Mouse (Mus musculus): Measurements from ENCODE around the gene Kdm6b. TPM values are rescaled to one million over a fixed set of nuclear protein-coding genes. Genes with fewer than 3 reads are reported as not detected.
A peak's percentile ranks its signal among the peaks of the same experiment; 100 is the strongest.

Gene Kdm6b
- polyA plus RNA-seq, 1 experiment from 2014 or later = 26.2 TPM

GRCm38 (mm10) chr11:69423885-69424284 lies 10.4 kb upstream of the Kdm6b start:
- no peak for ATAC-seq (replicated peaks; ENCODE audit: insufficient number of reproducible peaks, low FRiP score, low TSS enrichment, low read depth)
- no peak overlapping the region for H3K4me2 ChIP-seq (ENCODE audit: low read depth, low read length)
- no peaks in the 10 kb centered on the region for H3K9me3 ChIP-seq (replicated peaks; ENCODE audit: control insufficient read depth, low read length)
- 72% methylated on average over 6 of the region's 6 CpGs for WGBS
- DNase-seq (ENCODE audit: low spot score) = no peak
- no peak overlapping the region for H3K4me3 ChIP-seq (ENCODE audit: low read depth, low read length)
- H3K4me1 ChIP-seq (ENCODE audit: control insufficient read depth, insufficient read depth, low read length) = peaks cover 2% of the 10 kb centered on the region; the same call in 1 of the 2 replicates
- H3K27ac ChIP-seq (replicated peaks; ENCODE audit: low read depth, low read length) = no peak overlapping the region
- no peaks in the 10 kb centered on the region for H3K36me3 ChIP-seq (replicated peaks; ENCODE audit: control insufficient read depth, insufficient read depth, low read depth, low read length)
- H3K27me3 ChIP-seq (ENCODE audit: control insufficient read depth, insufficient read depth, low read length) = peaks cover 11% of the 10 kb centered on the region
- H3K9ac ChIP-seq (replicated peaks; ENCODE audit: low read length) = no peak overlapping the region

DNA sequence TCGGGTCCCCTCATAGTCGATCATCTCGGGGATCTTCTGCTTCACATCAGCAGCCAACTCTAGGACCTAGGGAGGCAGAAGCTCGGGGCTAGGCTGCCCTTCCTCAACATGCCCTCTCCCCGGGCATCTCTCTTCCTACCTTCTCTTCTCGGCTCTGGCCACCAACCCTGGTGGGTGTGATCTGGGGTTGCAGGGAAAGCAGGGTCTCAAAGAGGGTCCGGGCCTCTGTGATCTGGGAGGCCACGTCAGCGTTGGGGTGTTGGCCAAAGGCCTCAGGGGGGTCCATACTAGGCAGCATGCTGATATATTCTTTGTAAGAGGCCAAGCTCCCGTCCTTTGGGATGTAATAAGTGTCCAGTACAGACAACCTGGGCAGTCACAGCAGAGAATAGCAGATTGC lies 9.4 kb upstream of the Kdm6b start:
- ATAC-seq (replicated peaks; ENCODE audit: insufficient number of reproducible peaks, low FRiP score, low TSS enrichment, low read depth) (no peak), DNase-seq (ENCODE audit: low spot score) (no peak)
- H3K4me1 ChIP-seq (ENCODE audit: control insufficient read depth, insufficient read depth, low read length) = peaks cover 2% of the 10 kb centered on the region; the same call in 1 of the 2 replicates
- no peaks in the 10 kb centered on the region for H3K9me3 ChIP-seq (replicated peaks; ENCODE audit: control insufficient read depth, low read length)
- no peak overlapping the region for H3K27ac ChIP-seq (replicated peaks; ENCODE audit: low read depth, low read length)
- peaks cover 11% of the 10 kb centered on the region for H3K27me3 ChIP-seq (ENCODE audit: control insufficient read depth, insufficient read depth, low read length)
- no peak overlapping the region for H3K4me3 ChIP-seq (ENCODE audit: low read depth, low read length)
- H3K36me3 ChIP-seq (replicated peaks; ENCODE audit: control insufficient read depth, insufficient read depth, low read depth, low read length) = no peaks in the 10 kb centered on the region
- H3K4me2 ChIP-seq (ENCODE audit: low read depth, low read length) = no peak overlapping the region
- H3K9ac ChIP-seq (replicated peaks; ENCODE audit: low read length) = no peak overlapping the region
- WGBS = 89% methylated on average over 10 of the region's 10 CpGs

DNA sequence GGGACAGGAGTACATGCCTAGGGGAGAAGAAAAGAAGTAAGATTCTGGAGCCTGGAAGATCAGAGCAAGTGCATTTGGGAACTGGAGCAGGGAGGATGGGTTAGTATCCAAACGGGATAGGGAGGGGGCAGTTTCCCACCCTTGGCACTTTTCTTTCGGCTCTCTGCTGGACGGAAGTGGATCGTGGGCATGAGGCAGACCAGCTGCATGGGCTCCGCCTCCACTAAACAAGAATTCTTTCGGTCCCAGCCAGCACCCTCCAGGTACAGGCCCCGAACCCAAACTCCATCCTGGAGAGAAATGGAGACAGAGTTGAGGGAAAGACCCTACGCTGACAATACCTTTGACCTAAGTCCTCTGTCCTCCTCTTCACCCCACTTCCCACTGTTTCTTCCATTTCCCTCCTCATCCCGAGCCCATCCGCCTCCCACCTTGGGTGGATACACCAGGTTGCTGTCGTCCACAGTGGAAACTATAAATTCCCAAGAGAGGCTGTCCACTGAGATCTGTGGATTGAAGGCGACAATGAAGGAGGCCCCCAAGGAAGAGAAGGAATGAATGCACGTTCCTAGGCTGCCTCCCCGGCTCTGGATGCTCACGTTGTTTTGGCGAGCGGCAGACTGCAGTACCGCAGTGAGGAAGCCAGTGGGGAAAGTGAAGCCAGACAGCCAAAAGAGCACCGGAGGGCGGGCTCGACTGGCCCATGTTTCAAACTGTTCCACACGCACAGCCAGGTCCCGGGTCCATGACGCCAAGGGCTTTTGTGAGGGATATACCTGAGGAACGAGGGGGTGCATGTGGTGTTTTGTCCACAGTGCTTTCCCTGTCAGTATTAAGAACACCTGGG lies 7.9 kb upstream of the Kdm6b start:
- no peak overlapping the region for H3K9ac ChIP-seq (replicated peaks; ENCODE audit: low read length)
- peaks cover 11% of the 10 kb centered on the region for H3K27me3 ChIP-seq (ENCODE audit: control insufficient read depth, insufficient read depth, low read length)
- H3K27ac ChIP-seq (replicated peaks; ENCODE audit: low read depth, low read length) = no peak overlapping the region
- 0 out of 2 replicates have a peak overlapping the region, but pooled peaks have one; percentile 2 for H3K4me3 ChIP-seq (ENCODE audit: low read depth, low read length)
- 7% methylated on average over 25 of the region's 25 CpGs for whole genome bisulfite sequencing
- H3K36me3 ChIP-seq (replicated peaks; ENCODE audit: control insufficient read depth, insufficient read depth, low read depth, low read length) = no peaks in the 10 kb centered on the region
- H3K9me3 ChIP-seq (replicated peaks; ENCODE audit: control insufficient read depth, low read length) = no peaks in the 10 kb centered on the region
- H3K4me1 ChIP-seq (ENCODE audit: control insufficient read depth, insufficient read depth, low read length) = peaks cover 2% of the 10 kb centered on the region; the same call in 1 of the 2 replicates
- H3K4me2 ChIP-seq (ENCODE audit: low read depth, low read length) = peak overlapping the region; percentile 10; the same call in 1 of the 2 replicates
- DNase-seq (ENCODE audit: low spot score) (peak; percentile 30), ATAC-seq (replicated peaks; ENCODE audit: insufficient number of reproducible peaks, low FRiP score, low TSS enrichment, low read depth) (no peak)

DNA sequence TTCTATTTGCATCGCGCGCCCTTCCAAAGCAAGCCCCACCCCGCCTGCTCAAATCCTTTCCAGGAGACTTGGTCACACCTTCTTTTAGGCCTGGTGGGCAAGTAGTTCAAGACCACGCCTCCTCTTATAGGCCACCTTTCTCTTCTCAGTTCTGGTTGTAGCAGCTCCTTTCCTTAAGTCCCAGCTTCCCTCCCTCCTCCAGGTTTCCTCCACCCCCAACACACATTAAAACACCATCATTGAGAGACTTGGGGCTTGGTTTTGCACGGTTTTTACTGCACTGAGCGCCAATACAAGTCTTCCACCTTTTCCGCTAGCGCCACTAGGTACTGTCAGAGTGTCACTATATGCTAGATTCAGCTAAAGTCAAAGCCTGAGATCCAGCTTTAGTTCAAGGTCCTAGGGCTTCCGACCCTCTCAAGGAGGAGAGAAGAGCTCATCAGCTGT lies 7.1 kb upstream of the Kdm6b start:
- ATAC-seq (replicated peaks; ENCODE audit: insufficient number of reproducible peaks, low FRiP score, low TSS enrichment, low read depth) (no peak), DNase-seq (ENCODE audit: low spot score) (no peak)
- Histone ChIP-seq H3K4me1 (ENCODE audit: control insufficient read depth, insufficient read depth, low read length) (peaks cover 2% of the 10 kb centered on the region; the same call in 1 of the 2 replicates), H3K27me3 (ENCODE audit: control insufficient read depth, insufficient read depth, low read length) (peaks cover 11% of the 10 kb centered on the region), H3K27ac (replicated peaks; ENCODE audit: low read depth, low read length) (no peak overlapping the region), H3K36me3 (replicated peaks; ENCODE audit: control insufficient read depth, insufficient read depth, low read depth, low read length) (no peaks in the 10 kb centered on the region), H3K9me3 (replicated peaks; ENCODE audit: control insufficient read depth, low read length) (no peaks in the 10 kb centered on the region), H3K9ac (replicated peaks; ENCODE audit: low read length) (no peak overlapping the region; the same call in 1 of the 2 replicates), H3K4me2 (ENCODE audit: low read depth, low read length) (peak overlapping the region; percentile 45), H3K4me3 (ENCODE audit: low read depth, low read length) (peak overlapping the region; percentile 28)
- WGBS = 6% methylated on average over 10 of the region's 10 CpGs

GRCm38 (mm10) chr11:69419813-69420553 lies 6.5 kb upstream of the Kdm6b start:
- DNase-seq (ENCODE audit: low spot score) (peak; percentile 68), ATAC-seq (replicated peaks; ENCODE audit: insufficient number of reproducible peaks, low FRiP score, low TSS enrichment, low read depth) (no peak)
- H3K27me3 ChIP-seq (ENCODE audit: control insufficient read depth, insufficient read depth, low read length) = peaks cover 11% of the 10 kb centered on the region
- H3K27ac ChIP-seq (replicated peaks; ENCODE audit: low read depth, low read length) = peak overlapping the region; percentile 37; the same call in 1 of the 2 replicates
- peaks cover 6% of the 10 kb centered on the region for H3K4me1 ChIP-seq (ENCODE audit: control insufficient read depth, insufficient read depth, low read length)
- H3K36me3 ChIP-seq (replicated peaks; ENCODE audit: control insufficient read depth, insufficient read depth, low read depth, low read length) = no peaks in the 10 kb centered on the region
- H3K9ac ChIP-seq (replicated peaks; ENCODE audit: low read length) = peak overlapping the region; percentile 40; the same call in 1 of the 2 replicates
- H3K4me2 ChIP-seq (ENCODE audit: low read depth, low read length) = peak overlapping the region; percentile 45
- WGBS = under 1% methylated on average over 31 of the region's 31 CpGs
- H3K4me3 ChIP-seq (ENCODE audit: low read depth, low read length) = peak overlapping the region; percentile 28
- no peaks in the 10 kb centered on the region for H3K9me3 ChIP-seq (replicated peaks; ENCODE audit: control insufficient read depth, low read length)

DNA sequence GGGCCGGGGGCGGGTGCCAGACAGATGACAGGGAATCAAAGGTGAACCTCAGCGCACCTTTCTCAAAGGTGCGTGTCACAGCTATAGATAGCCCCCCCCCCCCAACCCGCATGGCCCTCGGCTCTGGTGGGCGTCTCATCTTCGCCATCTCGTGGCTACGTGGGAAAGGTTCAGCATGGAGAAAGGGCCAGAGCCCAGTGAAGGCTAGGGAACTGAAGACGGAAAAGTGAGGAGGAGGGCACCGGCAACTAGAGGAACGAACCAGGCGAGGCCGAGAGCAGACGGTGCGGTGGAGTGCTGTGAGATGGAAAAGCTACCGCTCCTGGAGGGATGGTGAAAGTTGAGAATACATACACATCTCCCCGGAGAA lies 6.0 kb upstream of the Kdm6b start:
- Histone ChIP-seq H3K9me3 (replicated peaks; ENCODE audit: control insufficient read depth, low read length) (no peaks in the 10 kb centered on the region), H3K9ac (replicated peaks; ENCODE audit: low read length) (peak overlapping the region; percentile 40; the same call in 1 of the 2 replicates), H3K4me1 (ENCODE audit: control insufficient read depth, insufficient read depth, low read length) (peaks cover 8% of the 10 kb centered on the region), H3K36me3 (replicated peaks; ENCODE audit: control insufficient read depth, insufficient read depth, low read depth, low read length) (no peaks in the 10 kb centered on the region), H3K4me3 (ENCODE audit: low read depth, low read length) (peak overlapping the region; percentile 28), H3K27ac (replicated peaks; ENCODE audit: low read depth, low read length) (peak overlapping the region; percentile 37; the same call in 1 of the 2 replicates), H3K4me2 (ENCODE audit: low read depth, low read length) (peak overlapping the region; percentile 45), H3K27me3 (ENCODE audit: control insufficient read depth, insufficient read depth, low read length) (peaks cover 11% of the 10 kb centered on the region)
- 1% methylated on average over 19 of the region's 19 CpGs for WGBS
- ATAC-seq (replicated peaks; ENCODE audit: insufficient number of reproducible peaks, low FRiP score, low TSS enrichment, low read depth) (no peak), DNase-seq (ENCODE audit: low spot score) (peak; percentile 56)

GRCm38 (mm10) chr11:69418481-69419442 lies 5.3 kb upstream of the Kdm6b start:
- peak overlapping the region; percentile 53 for H3K9ac ChIP-seq (replicated peaks; ENCODE audit: low read length)
- H3K9me3 ChIP-seq (replicated peaks; ENCODE audit: control insufficient read depth, low read length) = no peaks in the 10 kb centered on the region
- H3K36me3 ChIP-seq (replicated peaks; ENCODE audit: control insufficient read depth, insufficient read depth, low read depth, low read length) = no peaks in the 10 kb centered on the region
- DNase-seq (ENCODE audit: low spot score) = peak; percentile 98
- ATAC-seq (replicated peaks; ENCODE audit: insufficient number of reproducible peaks, low FRiP score, low TSS enrichment, low read depth) = peak; percentile 89
- peak overlapping the region; percentile 41 for H3K4me3 ChIP-seq (ENCODE audit: low read depth, low read length)
- WGBS = under 1% methylated on average over 45 of the region's 45 CpGs
- H3K4me1 ChIP-seq (ENCODE audit: control insufficient read depth, insufficient read depth, low read length) = peaks cover 8% of the 10 kb centered on the region
- peak overlapping the region; percentile 99 for H3K27ac ChIP-seq (replicated peaks; ENCODE audit: low read depth, low read length)
- peaks cover 11% of the 10 kb centered on the region for H3K27me3 ChIP-seq (ENCODE audit: control insufficient read depth, insufficient read depth, low read length)
- peak overlapping the region; percentile 72 for H3K4me2 ChIP-seq (ENCODE audit: low read depth, low read length)
